Mouse (Mus musculus) liver, adult 2 months (tissue): ENCODE data around the gene Anapc15. TPM values are rescaled to one million over a fixed set of nuclear protein-coding genes. Genes with fewer than 3 reads are reported as not detected.

ENCODE experiments used
- DNase-seq: peaks from one replicate; pipeline ENCODE4 v3.0.0-alpha.2; 2011; ENCODE audit warnings: low read depth, low spot score; ENCODE audit errors: extremely low read depth
- H3K27ac ChIP-seq: fragments of 200-500 bp; replicated peaks from 2 replicates; pipeline ENCODE4 v1.5.1; 2012; ENCODE audit warnings: low read depth, mild to moderate bottlenecking, control low read depth, inconsistent platforms, low read length; ENCODE audit not compliant: insufficient read depth
- H3K27me3 ChIP-seq: fragments of 200-500 bp; 2 replicates; pipeline ENCODE4 v1.6.1; 2012; ENCODE audit warnings: mild to moderate bottlenecking, moderate library complexity, low read length, inconsistent platforms; ENCODE audit not compliant: control insufficient read depth, insufficient read depth
- H3K36me3 ChIP-seq: fragments of 200-500 bp; 2 replicates; pipeline ENCODE4 v1.6.1; 2012; ENCODE audit warnings: low read length, inconsistent platforms; ENCODE audit not compliant: control insufficient read depth, insufficient read depth
- H3K4me1 ChIP-seq: fragments of 200-500 bp; 2 replicates; pipeline ENCODE4 v1.6.1; 2011; ENCODE audit warnings: low read length; ENCODE audit not compliant: control insufficient read depth, insufficient read depth
- H3K4me3 ChIP-seq: fragments of 200-500 bp; 2 replicates; pipeline ENCODE4 v1.5.1; 2011; ENCODE audit warnings: low read depth, mild to moderate bottlenecking, control low read depth, low read length, moderate library complexity; ENCODE audit not compliant: insufficient read depth
- H3K79me2 ChIP-seq: fragments of 200-500 bp; 2 replicates; pipeline ENCODE4 v1.6.1; 2012; ENCODE audit warnings: inconsistent platforms, mild to moderate bottlenecking, low read length, moderate library complexity; ENCODE audit not compliant: control insufficient read depth, insufficient read depth
- H3K9ac ChIP-seq: fragments of 200-500 bp; 2 replicates; pipeline ENCODE4 v1.6.1; 2012; ENCODE audit warnings: low read depth, mild to moderate bottlenecking, control low read depth, inconsistent platforms, low read length
- CTCF ChIP-seq: fragments of 200-500 bp; IDR thresholded peaks from 2 replicates; pipeline ENCODE4 v1.5.1; 2011; ENCODE audit warnings: low read depth, low read length, control low read depth
- POLR2A ChIP-seq: fragments of 200-500 bp; IDR thresholded peaks from 2 replicates; pipeline ENCODE4 v1.6.1; 2011; ENCODE audit warnings: low read length, control low read depth; ENCODE audit not compliant: insufficient read depth; ENCODE audit errors: extremely low read depth
- WGBS: fragments of 180-500 bp; shearing (Covaris S2); methylation state at CpG from one replicate; pipeline ENCODE4 v1.1.7; 2018; 5-methylcytosine and 5-hydroxymethylcytosine counted together
- polyA plus RNA-seq: library from polyadenylated mRNA; depleted of rRNA; stranded (reverse); fragments of >200 nt; gene quantifications from 2 replicates; pipeline ENCODE4 v1.2.3, GENCODE M21; 2012
- total RNA-seq: library from RNA; depleted of rRNA; stranded (reverse); fragments of >200 nt; gene quantifications from 2 replicates; pipeline ENCODE4 v1.2.3, GENCODE M21; 2014

The Anapc15 gene
- total and polyA plus RNA-seq, 2 experiments, result 16.6 to 31.8 TPM

DNA sequence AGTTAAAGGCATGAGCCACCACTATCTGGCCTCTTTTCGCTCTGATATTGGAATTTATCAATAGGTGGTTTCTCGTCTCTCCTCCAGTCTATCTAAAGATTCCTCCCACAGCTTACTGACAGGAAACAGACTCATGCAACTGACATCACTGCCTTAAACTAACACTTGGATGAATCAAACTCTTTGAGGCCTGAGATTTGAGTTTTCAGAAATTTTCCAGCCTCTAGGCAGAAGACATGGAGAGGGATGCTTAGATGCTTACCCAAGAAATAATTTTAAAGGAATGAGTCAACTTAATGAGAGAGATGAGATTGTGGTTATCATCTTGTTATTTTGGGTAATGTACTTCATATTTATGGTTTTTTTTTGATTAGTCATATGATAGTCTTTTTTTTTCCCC, 9.7 kb upstream of the Anapc15 start:
- Histone ChIP-seq H3K4me3 (no peak overlapping the region), H3K9ac (no peak overlapping the region), H3K79me2 (no peaks in the 10 kb centered on the region), H3K27me3 (no peaks in the 10 kb centered on the region), H3K27ac (no peak overlapping the region), H3K36me3 (no peaks in the 10 kb centered on the region), H3K4me1 (peaks cover under 1% of the 10 kb centered on the region; the same call in 1 of the 2 replicates)
- TF ChIP-seq POLR2A (no peak), CTCF (no peak)
- DNase-seq, result no peak
- 83% methylated on average over 2 of the region's 2 CpGs for WGBS

DNA sequence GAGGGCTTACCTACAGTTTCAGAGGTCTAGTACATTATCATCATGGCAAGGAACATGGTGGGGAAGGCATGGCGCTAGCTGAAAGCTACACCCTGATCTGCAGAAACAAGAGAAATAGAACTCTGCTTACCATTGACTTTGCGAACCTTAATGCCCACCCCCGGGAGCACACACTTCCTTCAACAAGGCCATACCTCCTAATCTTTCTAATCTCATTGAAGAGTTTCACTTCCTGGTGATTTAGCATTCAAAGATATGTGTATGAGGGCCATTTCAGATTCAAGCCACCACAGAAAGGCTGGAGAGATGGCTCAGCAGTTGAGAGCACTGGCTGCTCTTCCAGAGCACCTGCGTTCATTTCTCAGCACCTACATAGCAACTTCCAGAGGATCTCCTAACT, 6.4 kb upstream of the Anapc15 start, which contains the start of gene Folr2:
Folr2 (minus strand) TSS at position 101 of the 400 bp plus-strand sequence.
- Histone ChIP-seq H3K4me1 (no peaks in the 10 kb centered on the region), H3K27me3 (no peaks in the 10 kb centered on the region), H3K9ac (no peak within 1 kb of the TSS), H3K4me3 (no peak within 1 kb of the TSS), H3K79me2 (no peaks in the 10 kb centered on the region), H3K27ac (no peak within 1 kb of the TSS), H3K36me3 (no peaks in the 10 kb centered on the region)
- DNase-seq, result no peak
- no peak for TF ChIP-seq POLR2A
- no peak for TF ChIP-seq CTCF
- WGBS, result 88% methylated on average over 4 of the region's 4 CpGs

DNA sequence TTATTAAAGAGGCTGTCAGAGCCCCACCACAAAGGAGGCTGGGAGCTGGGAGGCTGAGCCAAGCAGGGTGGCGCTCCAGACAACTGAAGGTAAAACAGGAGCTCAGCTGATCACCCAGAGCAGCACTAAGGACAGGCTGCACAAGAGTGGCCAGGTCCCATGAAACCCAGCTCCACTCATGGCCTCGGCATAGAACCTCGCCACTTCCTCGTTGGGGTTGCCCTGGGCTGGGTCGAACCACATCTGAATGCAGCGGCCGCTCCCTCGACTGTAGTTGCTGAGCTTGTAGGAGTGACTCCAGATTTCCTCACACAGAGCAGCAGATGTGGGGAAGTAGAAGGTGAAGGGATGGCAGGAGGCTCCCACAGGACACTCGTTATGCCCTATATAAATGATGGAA, 5.2 kb upstream of the Anapc15 start:
- Histone ChIP-seq H3K4me1 (no peaks in the 10 kb centered on the region), H3K27me3 (no peaks in the 10 kb centered on the region), H3K4me3 (no peak overlapping the region), H3K79me2 (no peaks in the 10 kb centered on the region), H3K27ac (no peak overlapping the region), H3K36me3 (no peaks in the 10 kb centered on the region), H3K9ac (no peak overlapping the region)
- no peak for DNase-seq
- 89% methylated on average over 9 of the region's 9 CpGs for WGBS
- TF ChIP-seq CTCF (no peak), POLR2A (no peak)

- DNase-seq, result peak; percentile 63
- no peak overlapping the region for H3K27ac ChIP-seq
- TF ChIP-seq CTCF (no peak), POLR2A (no peak)
Measured at GRCm38 (mm10) chr7:101860978-101861377, 2.5 kb upstream of the Anapc15 start.

DNA sequence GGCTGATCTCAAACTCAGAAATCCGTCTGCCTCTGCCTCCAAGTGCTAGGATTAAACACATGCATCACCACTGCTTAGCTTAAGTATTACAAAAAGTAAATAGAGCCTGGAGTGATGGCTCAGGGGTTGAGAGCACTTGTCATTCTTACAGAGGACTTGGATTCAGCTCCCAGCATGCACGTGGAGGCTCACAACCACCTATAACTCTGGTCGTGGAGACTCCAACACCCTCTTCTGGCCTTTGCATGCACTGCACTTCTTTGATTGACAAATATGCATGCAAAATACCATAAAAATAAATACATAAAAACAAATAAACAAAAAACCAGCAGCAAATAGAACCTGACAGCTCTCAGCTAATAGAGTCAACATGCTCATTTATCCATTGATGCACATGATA, 1.2 kb upstream of the Anapc15 start:
- no peaks in the 10 kb centered on the region for H3K36me3 ChIP-seq
- H3K79me2 ChIP-seq, result no peaks in the 10 kb centered on the region
- TF ChIP-seq POLR2A (no peak), CTCF (no peak)
- no peaks in the 10 kb centered on the region for H3K4me1 ChIP-seq
- 90% methylated on average over 3 of the region's 3 CpGs for WGBS
- no peak overlapping the region for H3K27ac ChIP-seq
- H3K9ac ChIP-seq, result no peak overlapping the region
- no peak for DNase-seq
- no peak overlapping the region for H3K4me3 ChIP-seq
- H3K27me3 ChIP-seq, result no peaks in the 10 kb centered on the region

More at GRCm38 (mm10) chr7:101860978-101861377, 2.5 kb upstream of the Anapc15 start:
- Histone ChIP-seq H3K4me3 (no peak overlapping the region), H3K27me3 (no peaks in the 10 kb centered on the region), H3K4me1 (no peaks in the 10 kb centered on the region), H3K36me3 (no peaks in the 10 kb centered on the region), H3K9ac (no peak overlapping the region), H3K79me2 (no peaks in the 10 kb centered on the region)

- Histone ChIP-seq H3K79me2 (no peaks in the 10 kb centered on the region), H3K4me1 (no peaks in the 10 kb centered on the region), H3K27me3 (no peaks in the 10 kb centered on the region), H3K36me3 (no peaks in the 10 kb centered on the region), H3K4me3 (no peak overlapping the region), H3K27ac (no peak overlapping the region), H3K9ac (no peak overlapping the region)
- 90% methylated on average over 11 of the region's 11 CpGs for WGBS
- no peak for DNase-seq
- TF ChIP-seq CTCF, result no peak
- TF ChIP-seq POLR2A, result no peak
Measured at GRCm38 (mm10) chr7:101866491-101867265, 3.2 kb downstream of the Anapc15 start.
